Mouse (Mus musculus) forebrain, embryonic 15.5 days (tissue): ENCODE data around the gene Gm815. TPM values are rescaled to one million over a fixed set of nuclear protein-coding genes. Genes with fewer than 3 reads are reported as not detected.

Experiments
- ATAC-seq: fragments of 200-750 bp; cut with Nextera tagmentation; replicated peaks from 2 replicates; pipeline ENCODE4 v1.8.0; 2017; ENCODE audit warnings: mild to moderate bottlenecking, moderate TSS enrichment, moderate library complexity
- H3K27ac ChIP-seq: fragments of 300-500 bp; sonication (generic); replicated peaks from 2 replicates; pipeline ENCODE4 v1.5.1; 2015; ENCODE audit warnings: mild to moderate bottlenecking, inconsistent platforms
- H3K27me3 ChIP-seq: fragments of 300-500 bp; sonication (generic); 2 replicates; pipeline ENCODE4 v1.6.1; 2015; ENCODE audit warnings: inconsistent platforms
- H3K36me3 ChIP-seq: fragments of 300-500 bp; sonication (generic); 2 replicates; pipeline ENCODE4 v1.6.1; 2015; ENCODE audit warnings: mild to moderate bottlenecking, inconsistent platforms
- H3K4me1 ChIP-seq: fragments of 300-500 bp; sonication (generic); 2 replicates; pipeline ENCODE4 v1.6.1; 2015; ENCODE audit warnings: inconsistent platforms
- H3K4me2 ChIP-seq: fragments of 300-500 bp; sonication (generic); replicated peaks from 2 replicates; pipeline ENCODE4 v1.6.1; 2015; ENCODE audit warnings: mild to moderate bottlenecking, inconsistent platforms
- H3K4me3 ChIP-seq: fragments of 300-500 bp; sonication (generic); 2 replicates; pipeline ENCODE4 v1.5.1; 2015; ENCODE audit warnings: mild to moderate bottlenecking, inconsistent platforms
- H3K9ac ChIP-seq: fragments of 300-500 bp; sonication (generic); replicated peaks from 2 replicates; pipeline ENCODE4 v1.6.1; 2015; ENCODE audit warnings: mild to moderate bottlenecking, inconsistent platforms
- H3K9me3 ChIP-seq: fragments of 300-500 bp; sonication (generic); 2 replicates; pipeline ENCODE4 v1.6.1; 2016; ENCODE audit warnings: inconsistent platforms
- WGBS: fragments of 180-500 bp; shearing (Covaris S2); methylation state at CpG from one replicate; pipeline ENCODE4 v1.1.7; 2015; ENCODE audit warnings: mixed read lengths; 5-methylcytosine and 5-hydroxymethylcytosine counted together
- polyA plus RNA-seq: library from polyadenylated mRNA; unstranded; fragments of >200 nt; fragmentation: Nextera tagmentation; extraction: Ambion mirVana; gene quantifications from 2 replicates; pipeline ENCODE4 v1.2.1, GENCODE M21; 2015

Gene Gm815
- polyA plus RNA-seq, 1 experiment from 2014 or later: not detected

DNA sequence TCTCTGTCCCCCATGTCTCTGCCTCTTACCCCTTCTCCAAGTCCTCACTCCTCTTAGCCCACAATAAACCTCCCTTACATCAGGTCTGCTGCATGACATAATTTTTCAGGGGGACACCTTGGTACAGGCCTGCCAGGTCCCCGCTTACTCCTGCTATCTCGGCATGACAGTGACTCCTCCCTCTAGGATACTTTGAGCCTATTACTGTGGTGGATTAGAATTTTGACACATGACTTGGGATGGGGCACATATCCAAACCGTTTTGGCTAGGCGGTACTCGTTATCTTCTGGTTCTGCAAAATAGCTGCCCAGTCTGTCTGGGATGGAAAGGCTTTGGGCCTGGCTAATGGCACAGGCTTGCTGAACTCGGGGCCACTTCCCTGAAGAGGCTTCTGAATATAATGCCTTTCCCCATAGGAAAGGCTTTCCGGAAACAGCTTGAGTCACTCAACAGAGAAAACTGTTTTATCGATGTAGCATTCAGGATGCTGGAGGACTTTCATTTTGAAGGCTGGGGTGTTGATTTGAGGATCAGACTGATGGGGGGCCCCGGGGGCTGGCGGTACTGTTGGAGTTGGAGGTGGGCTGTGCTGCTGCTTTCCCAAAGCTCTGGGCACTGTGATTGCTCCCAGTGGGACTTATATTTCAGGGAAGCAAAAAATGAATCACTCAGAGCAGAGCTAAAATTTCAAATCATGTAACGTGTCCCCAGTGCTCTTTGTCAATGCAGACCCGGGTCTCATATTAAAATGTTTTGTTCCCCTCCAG is 27.1 kb upstream of the Gm815 start:
- Histone ChIP-seq H3K9me3 (no peaks in the 10 kb centered on the region), H3K27me3 (no peaks in the 10 kb centered on the region), H3K9ac (no peak overlapping the region), H3K27ac (no peak overlapping the region), H3K4me2 (no peak overlapping the region), H3K4me3 (no peak overlapping the region), H3K4me1 (no peaks in the 10 kb centered on the region), H3K36me3 (no peaks in the 10 kb centered on the region)
- ATAC-seq: 0 out of 2 replicates have a peak, but pooled peaks have one; percentile 19
- WGBS: 67% methylated on average over 12 of the region's 12 CpGs

DNA sequence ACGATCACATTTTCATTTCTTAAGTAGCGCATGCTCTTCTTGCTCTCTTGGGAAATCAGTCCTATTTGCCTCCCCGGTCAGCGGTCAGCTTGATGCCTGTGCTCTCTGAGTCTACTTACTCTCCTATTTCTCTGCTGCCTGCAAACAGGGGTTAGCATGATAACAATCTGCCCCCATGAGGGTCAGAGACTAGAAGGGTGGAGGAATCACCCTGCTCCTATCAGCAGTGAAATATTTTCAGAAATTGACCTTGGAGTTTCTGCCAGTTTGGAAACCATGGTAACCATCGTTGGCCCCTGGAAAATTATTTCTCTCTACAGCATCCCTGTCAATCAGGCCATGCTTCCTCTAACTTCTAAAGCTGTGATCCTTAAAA is 26.5 kb upstream of the Gm815 start:
- no peak overlapping the region for H3K4me2 ChIP-seq
- no peak overlapping the region for H3K4me3 ChIP-seq
- no peaks in the 10 kb centered on the region for H3K27me3 ChIP-seq
- no peak overlapping the region for H3K9ac ChIP-seq
- H3K4me1 ChIP-seq: no peaks in the 10 kb centered on the region
- H3K36me3 ChIP-seq: no peaks in the 10 kb centered on the region
- no peaks in the 10 kb centered on the region for H3K9me3 ChIP-seq
- ATAC-seq: 0 out of 2 replicates have a peak, but pooled peaks have one; percentile 9
- 77% methylated on average over 5 of the region's 5 CpGs for WGBS
- no peak overlapping the region for H3K27ac ChIP-seq

DNA sequence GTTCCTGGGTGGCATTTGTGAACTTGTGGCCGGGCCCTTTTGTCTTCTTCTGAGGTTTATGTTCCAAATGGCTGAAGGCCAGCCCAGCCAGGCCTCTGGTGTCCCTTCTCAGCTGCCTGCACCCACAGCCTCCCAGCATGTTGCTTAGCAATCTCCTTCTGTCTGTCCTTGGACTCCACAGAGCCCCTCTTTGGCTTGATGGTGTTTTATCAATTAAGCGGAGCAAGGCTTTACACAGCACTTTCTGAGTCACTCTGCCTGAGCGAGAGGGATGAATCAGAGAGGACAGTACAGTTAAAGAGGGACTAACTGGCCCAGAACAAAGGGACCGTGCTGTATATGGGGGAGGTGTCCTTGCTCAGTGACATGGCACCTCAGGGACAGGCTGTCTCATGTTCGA is 22.0 kb upstream of the Gm815 start:
- no peak overlapping the region for H3K4me2 ChIP-seq
- WGBS: 66% methylated on average over 5 of the region's 5 CpGs
- no peaks in the 10 kb centered on the region for H3K36me3 ChIP-seq
- no peaks in the 10 kb centered on the region for H3K27me3 ChIP-seq
- no peak overlapping the region for H3K4me3 ChIP-seq
- H3K27ac ChIP-seq: no peak overlapping the region
- no peaks in the 10 kb centered on the region for H3K9me3 ChIP-seq
- peaks cover 10% of the 10 kb centered on the region for H3K4me1 ChIP-seq
- ATAC-seq: peak; percentile 42; the same call in 1 of the 2 replicates
- H3K9ac ChIP-seq: no peak overlapping the region

DNA sequence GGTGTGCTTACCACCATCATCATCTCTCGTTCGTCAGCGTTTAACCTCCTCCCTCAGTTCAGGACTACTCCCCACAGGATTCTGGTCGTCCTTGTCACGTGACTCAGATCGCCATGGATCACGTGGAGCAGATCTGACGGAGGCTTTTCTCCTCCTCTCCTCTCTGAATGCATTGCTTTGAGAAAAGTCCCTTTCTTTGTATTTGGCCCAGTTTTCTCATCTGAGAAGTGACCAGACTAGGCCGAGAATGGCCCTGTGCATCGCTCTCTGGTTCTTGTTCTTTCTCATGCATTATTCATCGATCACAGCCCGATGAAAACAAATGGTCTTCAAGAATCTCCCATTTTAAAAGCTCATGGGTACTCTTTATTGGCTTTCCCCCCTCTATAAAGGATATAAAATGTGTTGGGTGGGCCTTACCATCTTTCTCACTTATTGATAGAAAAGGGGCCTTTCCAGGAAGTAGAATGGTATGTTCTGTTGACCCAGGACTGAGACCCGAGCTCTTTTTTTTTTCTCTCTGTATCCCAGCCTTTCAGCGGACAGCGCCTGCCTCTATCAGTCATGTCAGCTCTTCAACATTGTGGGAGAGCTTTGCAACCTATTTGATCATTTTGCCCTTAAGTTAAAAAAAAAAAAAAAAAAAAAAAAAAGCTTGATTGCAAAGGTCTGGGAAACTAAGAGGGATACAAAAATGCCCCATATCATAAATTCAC is 20.5 kb upstream of the Gm815 start:
- no peak for ATAC-seq
- no peak overlapping the region for H3K4me3 ChIP-seq
- H3K36me3 ChIP-seq: no peaks in the 10 kb centered on the region
- no peaks in the 10 kb centered on the region for H3K9me3 ChIP-seq
- H3K4me1 ChIP-seq: peaks cover 15% of the 10 kb centered on the region
- H3K27ac ChIP-seq: no peak overlapping the region
- 60% methylated on average over 15 of the region's 15 CpGs for WGBS
- H3K9ac ChIP-seq: no peak overlapping the region
- no peaks in the 10 kb centered on the region for H3K27me3 ChIP-seq
- no peak overlapping the region for H3K4me2 ChIP-seq

DNA sequence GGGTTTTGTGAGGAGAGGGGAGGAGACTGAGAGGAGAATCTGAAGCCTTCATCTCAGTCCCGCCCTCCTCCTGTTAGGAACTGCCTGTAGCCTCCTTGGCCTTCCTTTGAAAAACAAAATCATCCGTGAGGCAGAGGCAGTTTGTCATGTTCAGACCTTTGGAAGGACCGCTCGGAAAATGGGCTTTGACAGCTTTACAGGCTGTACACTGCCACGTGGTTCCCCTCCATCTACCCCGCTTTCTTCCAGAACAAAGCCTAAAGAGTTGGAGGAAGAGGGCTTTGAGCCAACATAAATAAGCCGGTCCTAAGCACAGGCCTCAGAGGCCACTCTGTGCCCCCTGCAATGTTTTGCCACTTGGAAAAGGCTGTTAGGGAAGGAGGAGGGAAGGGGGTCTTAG is 19.9 kb upstream of the Gm815 start:
- H3K9me3 ChIP-seq: no peaks in the 10 kb centered on the region
- no peak overlapping the region; the same call in 1 of the 2 replicates for H3K4me2 ChIP-seq
- no peak overlapping the region for H3K9ac ChIP-seq
- no peak overlapping the region for H3K4me3 ChIP-seq
- peak; percentile 59; the same call in 1 of the 2 replicates for ATAC-seq
- no peaks in the 10 kb centered on the region for H3K27me3 ChIP-seq
- peaks cover 21% of the 10 kb centered on the region for H3K4me1 ChIP-seq
- H3K36me3 ChIP-seq: no peaks in the 10 kb centered on the region
- WGBS: 15% methylated on average over 7 of the region's 7 CpGs
- H3K27ac ChIP-seq: peak overlapping the region; percentile 29

DNA sequence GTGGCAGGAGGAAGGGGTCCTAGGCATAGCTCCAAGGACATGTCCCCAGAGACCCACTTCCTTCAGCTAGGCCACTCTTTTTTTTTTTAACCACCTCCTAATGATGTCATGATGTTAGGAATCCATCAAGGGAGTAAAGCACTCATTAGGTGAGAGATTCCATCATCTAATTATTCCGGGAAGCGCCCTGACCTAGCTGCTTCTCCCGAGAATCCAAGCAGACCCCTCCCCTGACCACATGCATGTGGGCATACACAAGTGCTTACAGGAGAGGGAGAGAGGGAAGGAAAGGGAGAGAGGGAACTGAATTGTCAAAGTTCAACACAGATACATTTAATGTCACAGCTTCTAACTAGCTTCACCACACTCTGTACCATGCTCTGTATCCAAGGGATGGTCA is 16.1 kb upstream of the Gm815 start:
- no peaks in the 10 kb centered on the region for H3K9me3 ChIP-seq
- WGBS: 37% methylated on average over 3 of the region's 3 CpGs
- no peak overlapping the region for H3K4me2 ChIP-seq
- no peaks in the 10 kb centered on the region for H3K36me3 ChIP-seq
- no peak overlapping the region for H3K27ac ChIP-seq
- H3K4me3 ChIP-seq: no peak overlapping the region
- ATAC-seq: no peak
- no peaks in the 10 kb centered on the region for H3K27me3 ChIP-seq
- H3K4me1 ChIP-seq: peaks cover 38% of the 10 kb centered on the region
- H3K9ac ChIP-seq: no peak overlapping the region

DNA sequence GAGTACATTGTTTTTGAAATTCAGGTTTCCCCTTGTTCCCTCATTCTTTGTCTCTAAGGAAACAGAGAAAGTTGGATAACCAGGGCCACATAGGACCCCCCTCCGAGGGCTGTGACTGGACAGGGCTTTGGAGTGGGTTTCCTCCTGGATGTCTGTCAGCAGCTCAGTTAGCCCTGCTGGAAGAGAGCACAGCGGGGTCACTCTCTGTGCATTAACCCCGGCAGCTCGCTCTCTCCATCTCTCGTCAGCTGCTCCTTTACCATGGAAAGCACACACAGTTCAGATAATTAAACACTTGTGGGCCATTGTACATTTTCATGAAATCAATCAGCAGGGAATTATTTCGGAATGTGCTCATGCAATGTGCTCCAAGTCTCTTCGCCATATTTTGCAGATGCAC is 15.4 kb upstream of the Gm815 start:
- H3K27ac ChIP-seq: 0 out of 2 replicates have a peak overlapping the region, but pooled peaks have one; percentile 12
- WGBS: 21% methylated on average over 7 of the region's 7 CpGs

DNA sequence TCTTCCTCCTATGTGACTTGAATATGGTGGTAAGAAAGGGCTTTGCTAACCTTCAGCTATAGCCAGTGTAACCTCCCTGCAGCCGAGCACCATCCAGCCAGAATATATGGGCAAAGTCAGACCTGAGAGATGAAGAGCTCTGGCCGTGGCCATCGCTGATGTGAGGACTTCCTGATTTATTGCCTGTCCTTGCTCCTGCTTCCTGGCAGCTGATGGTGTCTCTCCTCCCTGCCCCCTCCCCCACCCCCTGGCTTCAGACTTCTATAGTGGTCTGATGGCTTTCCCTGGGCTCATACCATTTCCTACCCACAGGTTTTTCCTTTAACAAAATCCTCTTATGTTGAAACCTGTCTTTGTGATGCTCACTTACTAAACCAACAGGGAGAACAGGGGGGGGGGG is 14.6 kb upstream of the Gm815 start:
- ATAC-seq: no peak
- Histone ChIP-seq H3K9ac (no peak overlapping the region), H3K36me3 (no peaks in the 10 kb centered on the region), H3K27ac (no peak overlapping the region), H3K9me3 (no peaks in the 10 kb centered on the region), H3K4me3 (no peak overlapping the region), H3K4me2 (no peak overlapping the region), H3K4me1 (peaks cover 28% of the 10 kb centered on the region), H3K27me3 (no peaks in the 10 kb centered on the region)
- WGBS: 46% methylated on average over 3 of the region's 3 CpGs

More for the DNA sequence above, 15.4 kb upstream of the Gm815 start:
- Histone ChIP-seq H3K27me3 (no peaks in the 10 kb centered on the region), H3K9ac (no peak overlapping the region), H3K9me3 (no peaks in the 10 kb centered on the region), H3K4me3 (no peak overlapping the region), H3K4me1 (peaks cover 35% of the 10 kb centered on the region), H3K36me3 (no peaks in the 10 kb centered on the region), H3K4me2 (no peak overlapping the region)
- ATAC-seq: no peak

DNA sequence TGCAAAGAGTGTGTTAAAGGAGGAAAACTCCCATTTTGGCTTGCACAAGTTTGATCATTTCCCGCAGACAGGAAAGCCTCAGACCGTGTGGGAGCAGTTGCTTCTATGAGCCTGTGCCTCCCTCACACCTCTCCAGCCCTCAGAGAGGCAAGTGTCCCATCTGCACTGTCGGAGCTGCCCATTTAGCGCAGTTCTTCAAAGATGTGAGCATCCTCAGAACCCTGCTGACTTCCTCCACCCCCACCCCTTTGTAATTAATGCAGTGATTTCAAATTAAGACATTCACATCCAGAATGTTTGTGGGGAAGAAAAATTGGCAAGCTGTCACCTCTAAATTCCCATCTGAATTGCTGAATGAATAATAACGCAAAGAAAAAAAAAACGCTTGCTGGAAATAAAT is 12.8 kb upstream of the Gm815 start:
- Histone ChIP-seq H3K9ac (no peak overlapping the region), H3K36me3 (no peaks in the 10 kb centered on the region), H3K4me3 (no peak overlapping the region), H3K4me1 (peaks cover 37% of the 10 kb centered on the region), H3K4me2 (no peak overlapping the region), H3K27ac (peak overlapping the region; percentile 69), H3K27me3 (no peaks in the 10 kb centered on the region), H3K9me3 (no peaks in the 10 kb centered on the region)
- WGBS: 27% methylated on average over 6 of the region's 6 CpGs
- ATAC-seq: peak; percentile 67

DNA sequence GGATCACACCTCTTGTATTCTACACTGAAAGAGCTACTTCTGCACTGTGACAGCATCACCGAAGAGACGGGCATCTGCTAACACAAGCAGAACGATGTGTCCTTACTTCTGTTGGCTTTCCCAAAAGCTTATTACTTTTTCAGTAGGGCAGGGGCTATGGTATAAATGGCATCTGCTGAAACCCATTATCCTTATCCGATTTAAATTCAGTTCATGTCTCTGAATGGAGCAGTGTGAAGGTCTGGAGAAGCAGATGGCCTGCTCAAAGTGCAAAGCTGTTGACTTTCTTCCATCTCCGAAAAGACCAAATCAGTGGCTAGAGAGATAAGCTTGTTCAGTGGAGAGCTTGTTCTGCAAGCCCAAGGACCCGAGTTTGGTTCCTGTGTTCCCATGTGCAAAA is 10.1 kb upstream of the Gm815 start:
- no peak overlapping the region for H3K4me2 ChIP-seq
- no peak overlapping the region for H3K9ac ChIP-seq
- H3K4me3 ChIP-seq: no peak overlapping the region
- ATAC-seq: peak; percentile 51; the same call in 1 of the 2 replicates
- no peaks in the 10 kb centered on the region for H3K27me3 ChIP-seq
- 60% methylated on average over 6 of the region's 6 CpGs for WGBS
- H3K36me3 ChIP-seq: no peaks in the 10 kb centered on the region
- no peak overlapping the region for H3K27ac ChIP-seq
- peaks cover 27% of the 10 kb centered on the region for H3K4me1 ChIP-seq
- H3K9me3 ChIP-seq: no peaks in the 10 kb centered on the region

DNA sequence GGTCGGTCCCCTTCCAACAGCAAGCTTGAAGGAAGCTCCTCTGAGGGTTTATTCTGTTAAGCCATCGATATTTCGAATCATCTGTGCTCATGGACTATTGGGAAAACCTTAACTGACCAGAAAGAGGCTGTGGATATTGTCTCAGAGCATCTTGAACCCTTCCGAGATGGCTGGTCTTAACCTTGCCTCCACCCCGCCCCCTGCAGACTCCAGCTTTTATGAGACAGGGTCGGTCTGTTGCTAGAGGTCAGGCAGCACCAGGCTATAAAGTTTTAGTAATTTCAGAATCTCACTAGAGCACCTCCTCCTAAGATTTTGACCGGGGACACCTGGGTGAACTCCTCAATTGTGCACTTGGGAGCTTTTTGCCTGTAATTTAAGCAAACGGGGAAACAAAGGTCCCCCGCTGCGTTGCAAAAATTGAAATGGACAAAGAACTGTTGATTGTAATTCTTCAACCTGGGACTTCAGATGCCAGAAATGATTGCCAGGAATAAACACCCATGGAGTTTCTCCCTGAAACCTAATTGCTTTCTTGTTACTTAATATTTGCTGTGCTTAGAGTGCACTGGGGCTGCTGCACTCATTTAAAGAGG is 8.4 kb upstream of the Gm815 start:
- no peak overlapping the region for H3K4me3 ChIP-seq
- H3K9ac ChIP-seq: no peak overlapping the region
- no peak overlapping the region for H3K4me2 ChIP-seq
- H3K36me3 ChIP-seq: no peaks in the 10 kb centered on the region
- no peak overlapping the region for H3K27ac ChIP-seq
- 10% methylated on average over 10 of the region's 10 CpGs for WGBS
- peaks cover 21% of the 10 kb centered on the region for H3K4me1 ChIP-seq
- H3K9me3 ChIP-seq: no peaks in the 10 kb centered on the region
- H3K27me3 ChIP-seq: no peaks in the 10 kb centered on the region
- ATAC-seq: no peak

DNA sequence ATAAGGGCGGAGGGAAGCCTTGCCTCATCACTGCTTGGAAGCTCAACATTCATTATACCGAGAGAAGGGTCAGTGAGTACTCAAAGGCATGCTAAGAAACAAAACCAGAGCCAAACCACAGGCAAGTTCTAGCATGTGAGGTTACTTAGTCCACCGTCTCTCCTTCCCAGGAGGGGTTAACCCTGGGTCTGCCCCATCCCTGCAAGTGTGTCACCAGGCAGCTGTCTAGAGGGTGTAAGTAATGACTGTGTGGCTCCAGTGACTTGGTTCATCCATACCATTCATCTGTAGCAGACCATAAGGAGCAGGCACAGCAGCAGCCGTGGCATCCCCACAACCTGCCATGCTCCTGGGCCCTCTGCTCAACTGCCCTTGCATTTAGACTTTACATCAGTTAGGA is 5.8 kb upstream of the Gm815 start:
- Histone ChIP-seq H3K4me1 (peaks cover 9% of the 10 kb centered on the region), H3K27ac (no peak overlapping the region), H3K4me3 (no peak overlapping the region), H3K9ac (no peak overlapping the region), H3K9me3 (no peaks in the 10 kb centered on the region), H3K27me3 (no peaks in the 10 kb centered on the region), H3K36me3 (no peaks in the 10 kb centered on the region), H3K4me2 (no peak overlapping the region)
- no peak for ATAC-seq
- 86% methylated on average over 4 of the region's 4 CpGs for WGBS
